Mouse (Mus musculus) heart, postnatal 0 days (tissue): ENCODE data around the gene Adamtsl1. TPM values are rescaled to one million over a fixed set of nuclear protein-coding genes. Genes with fewer than 3 reads are reported as not detected.

Experiments
- ATAC-seq: fragments of 200-750 bp; cut with Nextera tagmentation; 2 replicates; pipeline ENCODE4 v1.8.0; 2017; ENCODE audit warnings: low read depth, moderate number of reproducible peaks, moderate library complexity; ENCODE audit not compliant: insufficient read depth
- DNase-seq: peaks from one replicate; pipeline ENCODE4 v3.0.0-alpha.2; 2016; ENCODE audit warnings: low spot score
- H3K27ac ChIP-seq: fragments of 300-500 bp; sonication (generic); 2 replicates; pipeline ENCODE4 v1.5.1; 2014; ENCODE audit warnings: low read depth, mild to moderate bottlenecking
- H3K27me3 ChIP-seq: fragments of 300-500 bp; sonication (generic); 2 replicates; pipeline ENCODE4 v1.6.1; 2014; ENCODE audit warnings: low read length, mixed read lengths; ENCODE audit not compliant: control insufficient read depth, insufficient read depth
- H3K36me3 ChIP-seq: fragments of 300-500 bp; sonication (generic); replicated peaks from 2 replicates; pipeline ENCODE4 v1.6.1; 2014; ENCODE audit warnings: low read length, mixed read lengths; ENCODE audit not compliant: control insufficient read depth, insufficient read depth
- H3K4me1 ChIP-seq: fragments of 300-500 bp; sonication (generic); 2 replicates; pipeline ENCODE4 v1.6.1; 2014; ENCODE audit warnings: antibody characterized with exemption; ENCODE audit not compliant: control insufficient read depth, insufficient read depth
- H3K4me2 ChIP-seq: fragments of 300-500 bp; sonication (generic); 2 replicates; pipeline ENCODE4 v1.6.1; 2014; ENCODE audit warnings: low read depth, mild to moderate bottlenecking, low read length, moderate library complexity
- H3K4me3 ChIP-seq: fragments of 300-500 bp; sonication (generic); 2 replicates; pipeline ENCODE4 v1.5.1; 2014; ENCODE audit warnings: low read depth, low read length
- H3K9ac ChIP-seq: fragments of 300-500 bp; sonication (generic); replicated peaks from 2 replicates; pipeline ENCODE4 v1.6.1; 2014; ENCODE audit warnings: low read depth, low read length, mixed read lengths
- H3K9me3 ChIP-seq: fragments of 300-500 bp; sonication (generic); replicated peaks from 2 replicates; pipeline ENCODE4 v1.6.1; 2016; ENCODE audit warnings: low read length; ENCODE audit not compliant: control insufficient read depth
- CTCF ChIP-seq: IDR thresholded peaks from 2 replicates; pipeline ENCODE4 v1.5.1; 2016; ENCODE audit warnings: antibody characterized with exemption, control low read depth, low read depth
- EP300 ChIP-seq: IDR thresholded peaks from 2 replicates; pipeline ENCODE4 v1.6.1; 2016; ENCODE audit warnings: antibody characterized with exemption, low read depth
- WGBS: fragments of 180-500 bp; shearing (Covaris S2); extraction: QIAGEN DNeasy Blood & Tissue Kit; methylation state at CpG from one replicate; pipeline ENCODE4 v1.1.7; 2014; 5-methylcytosine and 5-hydroxymethylcytosine counted together
- polyA plus RNA-seq: library from polyadenylated mRNA; unstranded; fragments of >200 nt; fragmentation: Nextera tagmentation; extraction: Ambion mirVana; gene quantifications from 2 replicates; pipeline ENCODE4 v1.2.1, GENCODE M21; 2015
- total RNA-seq: library from RNA; depleted of rRNA; stranded (reverse); fragments of >200 nt; gene quantifications from 2 replicates; pipeline ENCODE4 v1.2.3, GENCODE M21; 2014; ENCODE audit warnings: low replicate concordance

The Adamtsl1 gene
- total and polyA plus RNA-seq, 2 experiments from 2014 or later = 3.9 to 6.0 TPM

DNA sequence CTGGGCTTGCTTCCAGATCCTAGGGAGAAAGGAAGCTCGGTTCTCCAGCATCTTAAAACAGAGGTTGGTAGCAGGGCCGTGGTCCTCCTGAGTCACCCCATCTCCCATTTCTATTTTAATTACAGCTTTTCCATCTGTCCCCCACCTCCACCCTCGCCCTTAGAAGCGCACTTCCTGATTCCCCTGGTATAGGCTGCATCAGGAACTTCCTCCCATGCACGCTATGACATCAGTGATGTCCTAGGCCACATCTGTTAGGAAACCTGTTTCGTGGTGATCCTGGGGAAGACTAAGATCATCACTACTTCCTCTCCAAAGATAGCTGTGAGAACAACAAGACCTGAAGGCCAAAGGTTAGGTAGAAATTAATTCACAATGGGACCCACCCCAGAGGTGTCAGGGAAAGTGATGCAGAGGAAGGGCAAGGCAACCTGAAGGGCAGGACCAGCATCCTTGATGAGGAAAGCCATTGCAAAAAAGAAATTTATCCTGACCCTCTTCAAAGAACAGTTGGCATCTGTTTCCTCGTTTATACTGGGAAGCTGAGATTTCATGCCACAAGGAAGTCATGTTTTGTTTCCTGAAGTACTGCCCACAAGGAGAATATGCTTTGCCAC, 882.8 kb downstream of the Adamtsl1 start:
- no peak for DNase-seq
- H3K27me3 ChIP-seq = no peaks in the 10 kb centered on the region
- no peak overlapping the region for H3K9ac ChIP-seq
- no peak overlapping the region for H3K4me2 ChIP-seq
- no peak overlapping the region for H3K4me3 ChIP-seq
- H3K36me3 ChIP-seq = no peaks in the 10 kb centered on the region
- WGBS = 64% methylated on average over 7 of the region's 7 CpGs
- no peaks in the 10 kb centered on the region for H3K9me3 ChIP-seq
- TF ChIP-seq EP300 (no peak), CTCF (no peak)
- peak overlapping the region; percentile 41; the same call in 1 of the 2 replicates for H3K27ac ChIP-seq
- H3K4me1 ChIP-seq = peaks cover 48% of the 10 kb centered on the region
- no peak for ATAC-seq

- TF ChIP-seq EP300 (no peak), CTCF (no peak)
- no peak for DNase-seq
- Histone ChIP-seq H3K27me3 (no peaks in the 10 kb centered on the region), H3K36me3 (no peaks in the 10 kb centered on the region), H3K27ac (peak overlapping the region; percentile 41), H3K9ac (no peak overlapping the region), H3K4me3 (no peak overlapping the region), H3K9me3 (no peaks in the 10 kb centered on the region), H3K4me2 (no peak overlapping the region), H3K4me1 (peaks cover 48% of the 10 kb centered on the region)
- ATAC-seq = peak; percentile 44; the same call in 1 of the 2 replicates
- 28% methylated on average over 2 of the region's 2 CpGs for WGBS
Measured at GRCm38 (mm10) chr4:86397470-86397869, 883.5 kb downstream of the Adamtsl1 start.

DNA sequence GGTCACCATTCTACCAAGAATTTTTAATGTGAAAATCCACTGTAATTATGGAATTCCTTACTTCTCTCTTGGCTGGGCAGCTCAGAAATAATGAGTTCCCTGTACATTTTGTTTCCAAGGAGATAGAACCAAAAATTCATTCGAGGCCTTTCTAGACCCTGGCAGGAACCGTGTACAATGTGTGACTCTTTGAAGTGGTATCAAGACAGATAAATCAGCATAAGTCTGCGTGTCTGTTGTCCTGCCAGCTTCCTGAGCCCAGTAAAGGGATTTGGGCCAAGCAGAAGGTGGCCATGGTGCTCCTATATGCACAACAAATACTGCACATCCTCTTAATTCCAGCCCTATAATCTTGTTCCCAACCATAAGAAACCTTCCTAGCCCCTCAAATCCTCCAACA, 887.1 kb downstream of the Adamtsl1 start:
- no peak for TF ChIP-seq CTCF
- no peak for TF ChIP-seq EP300
- Histone ChIP-seq H3K4me3 (no peak overlapping the region), H3K9ac (no peak overlapping the region), H3K36me3 (no peaks in the 10 kb centered on the region), H3K4me2 (no peak overlapping the region), H3K9me3 (no peaks in the 10 kb centered on the region), H3K27ac (no peak overlapping the region), H3K4me1 (peaks cover 42% of the 10 kb centered on the region), H3K27me3 (no peaks in the 10 kb centered on the region)
- ATAC-seq = no peak
- WGBS = 23% methylated on average over 3 of the region's 3 CpGs
- no peak for DNase-seq

DNA sequence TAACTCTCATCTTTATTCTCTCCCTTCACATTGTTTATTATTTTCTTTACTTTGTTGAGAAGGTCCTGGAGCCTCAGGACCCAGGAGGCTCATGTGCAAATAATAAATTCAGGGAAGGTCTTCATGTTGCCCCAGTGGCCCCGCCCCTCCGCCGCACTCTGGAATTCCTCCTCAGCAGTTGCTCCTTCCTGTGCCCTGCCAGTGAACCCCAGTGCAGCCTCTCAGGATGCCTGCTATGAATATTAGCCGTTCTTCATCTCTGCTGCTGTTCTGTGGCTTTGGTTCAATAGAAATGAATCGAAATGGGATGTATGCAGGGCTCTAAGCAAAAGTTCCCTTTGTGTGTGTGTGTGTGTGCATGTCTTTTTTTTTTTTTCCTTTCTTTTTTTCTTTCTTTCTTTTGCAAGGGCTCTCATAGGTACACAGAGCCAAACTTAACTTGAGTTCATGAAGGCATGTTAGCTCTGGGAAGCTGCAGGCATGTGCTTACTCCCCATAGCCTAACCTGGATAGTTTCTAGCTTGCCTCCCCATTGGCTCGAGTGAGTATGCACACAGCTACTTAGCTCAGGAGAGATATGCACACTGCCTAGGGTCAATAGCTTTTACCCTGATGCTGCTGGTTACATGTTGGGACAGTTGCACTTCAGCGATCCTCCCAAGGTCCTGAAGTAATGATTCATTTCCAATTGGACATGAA, 892.7 kb downstream of the Adamtsl1 start:
- Histone ChIP-seq H3K9me3 (no peaks in the 10 kb centered on the region), H3K27me3 (no peaks in the 10 kb centered on the region), H3K27ac (no peak overlapping the region), H3K9ac (no peak overlapping the region), H3K4me1 (peaks cover 15% of the 10 kb centered on the region; the same call in 1 of the 2 replicates), H3K36me3 (no peaks in the 10 kb centered on the region), H3K4me3 (no peak overlapping the region), H3K4me2 (no peak overlapping the region)
- no peak for ATAC-seq
- DNase-seq = no peak
- WGBS = 47% methylated on average over 7 of the region's 7 CpGs
- TF ChIP-seq CTCF (no peak), EP300 (no peak)

GRCm38 (mm10) chr4:86407200-86407527, 893.2 kb downstream of the Adamtsl1 start:
- no peaks in the 10 kb centered on the region for H3K9me3 ChIP-seq
- H3K36me3 ChIP-seq = no peaks in the 10 kb centered on the region
- H3K4me1 ChIP-seq = peaks cover 15% of the 10 kb centered on the region; the same call in 1 of the 2 replicates
- TF ChIP-seq CTCF (no peak), EP300 (no peak)
- ATAC-seq (no peak), DNase-seq (no peak)
- 86% methylated on average over 3 of the region's 3 CpGs for WGBS
- H3K4me3 ChIP-seq = no peak overlapping the region
- H3K27ac ChIP-seq = no peak overlapping the region
- no peaks in the 10 kb centered on the region for H3K27me3 ChIP-seq
- H3K9ac ChIP-seq = no peak overlapping the region
- H3K4me2 ChIP-seq = no peak overlapping the region
